Mouse (Mus musculus): ENCODE data around the gene Hsd11b1. TPM values are rescaled to one million over a fixed set of nuclear protein-coding genes. Genes with fewer than 3 reads are reported as not detected.

Gene Hsd11b1
- polyA plus RNA-seq, 1 experiment from 2014 or later = 0.87 TPM

- 50% methylated on average over 8 of the region's 8 CpGs for WGBS
- no peaks in the 10 kb centered on the region for H3K4me1 ChIP-seq (replicated peaks; ENCODE audit: control insufficient read depth, insufficient read depth, low read length)
- H3K27ac ChIP-seq (ENCODE audit: low read depth) = no peak overlapping the region
- H3K36me3 ChIP-seq (ENCODE audit: control insufficient read depth, insufficient read depth, low read length) = no peaks in the 10 kb centered on the region
- ATAC-seq (replicated peaks; ENCODE audit: low FRiP score, low TSS enrichment, low read depth) = 0 out of 2 replicates have a peak, but pooled peaks have one; percentile 3
- no peaks in the 10 kb centered on the region for H3K9me3 ChIP-seq (ENCODE audit: control insufficient read depth, low read length)
- no peaks in the 10 kb centered on the region for H3K27me3 ChIP-seq (replicated peaks; ENCODE audit: control insufficient read depth, insufficient read depth, low read length)
- H3K9ac ChIP-seq (ENCODE audit: low read length) = no peak overlapping the region
- DNase-seq (ENCODE audit: low spot score) = no peak
- no peak overlapping the region for H3K4me3 ChIP-seq (ENCODE audit: low read depth, low read length)
- H3K4me2 ChIP-seq (ENCODE audit: low read length) = no peak overlapping the region
Measured at GRCm38 (mm10) chr1:193242238-193242637, 21.6 kb downstream of the Hsd11b1 start.

DNA sequence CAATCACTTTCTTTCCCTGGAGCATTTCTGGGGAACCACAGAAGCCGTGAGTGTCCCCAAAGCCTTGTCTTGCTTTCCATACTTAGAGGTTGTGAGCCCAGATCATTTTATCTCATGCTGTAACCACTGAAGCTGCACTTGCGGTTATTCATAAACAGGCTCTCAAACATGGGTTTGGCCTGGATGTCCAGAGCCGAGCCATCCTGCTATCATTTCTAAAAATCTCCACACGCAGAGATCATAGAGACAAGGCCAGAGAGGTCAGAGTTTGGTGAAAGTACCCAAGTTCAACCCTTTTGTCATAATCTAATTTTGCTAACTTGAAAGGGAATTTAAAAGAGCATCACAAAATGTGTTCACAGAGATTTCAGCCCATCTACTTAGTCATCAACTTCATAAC lies 22.4 kb downstream of the Hsd11b1 start:
- no peak overlapping the region for H3K4me3 ChIP-seq (ENCODE audit: low read depth, low read length)
- DNase-seq (ENCODE audit: low spot score) = no peak
- H3K4me1 ChIP-seq (replicated peaks; ENCODE audit: control insufficient read depth, insufficient read depth, low read length) = no peaks in the 10 kb centered on the region
- H3K36me3 ChIP-seq (ENCODE audit: control insufficient read depth, insufficient read depth, low read length) = no peaks in the 10 kb centered on the region
- H3K9ac ChIP-seq (ENCODE audit: low read length) = no peak overlapping the region
- H3K9me3 ChIP-seq (ENCODE audit: control insufficient read depth, low read length) = no peaks in the 10 kb centered on the region
- ATAC-seq (replicated peaks; ENCODE audit: low FRiP score, low TSS enrichment, low read depth) = no peak
- no peak overlapping the region for H3K4me2 ChIP-seq (ENCODE audit: low read length)
- H3K27ac ChIP-seq (ENCODE audit: low read depth) = no peak overlapping the region
- 87% methylated on average over 4 of the region's 4 CpGs for WGBS
- H3K27me3 ChIP-seq (replicated peaks; ENCODE audit: control insufficient read depth, insufficient read depth, low read length) = no peaks in the 10 kb centered on the region

DNA sequence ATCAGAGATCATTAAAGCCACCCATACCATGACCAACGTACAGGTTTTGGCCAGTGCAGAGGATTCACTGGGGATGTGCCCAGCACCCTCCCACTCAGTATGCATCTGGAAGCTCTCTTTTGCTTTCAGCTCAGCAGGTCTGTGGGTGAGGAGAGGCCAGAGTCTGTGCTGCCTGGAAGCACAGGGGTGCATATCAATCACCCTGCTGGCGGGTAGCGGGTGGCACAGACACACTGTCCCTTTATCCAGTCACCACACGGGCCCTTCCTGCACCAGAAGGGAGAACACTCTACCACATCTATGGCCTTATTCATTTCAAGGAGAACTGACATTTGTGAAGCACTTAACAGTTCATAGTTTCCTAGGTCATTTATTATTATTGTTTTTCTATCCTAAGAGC lies 25.4 kb downstream of the Hsd11b1 start:
- 53% methylated on average over 4 of the region's 4 CpGs for WGBS
- H3K36me3 ChIP-seq (ENCODE audit: control insufficient read depth, insufficient read depth, low read length) = no peaks in the 10 kb centered on the region
- no peak overlapping the region for H3K4me2 ChIP-seq (ENCODE audit: low read length)
- H3K4me1 ChIP-seq (replicated peaks; ENCODE audit: control insufficient read depth, insufficient read depth, low read length) = no peaks in the 10 kb centered on the region
- no peak overlapping the region for H3K27ac ChIP-seq (ENCODE audit: low read depth)
- no peaks in the 10 kb centered on the region for H3K9me3 ChIP-seq (ENCODE audit: control insufficient read depth, low read length)
- no peak for ATAC-seq (replicated peaks; ENCODE audit: low FRiP score, low TSS enrichment, low read depth)
- no peak for DNase-seq (ENCODE audit: low spot score)
- H3K27me3 ChIP-seq (replicated peaks; ENCODE audit: control insufficient read depth, insufficient read depth, low read length) = no peaks in the 10 kb centered on the region
- H3K4me3 ChIP-seq (ENCODE audit: low read depth, low read length) = no peak overlapping the region
- H3K9ac ChIP-seq (ENCODE audit: low read length) = no peak overlapping the region

- WGBS = 64% methylated on average over 7 of the region's 7 CpGs
- peaks cover 4% of the 10 kb centered on the region; the same call in 1 of the 2 replicates for H3K4me1 ChIP-seq (replicated peaks; ENCODE audit: control insufficient read depth, insufficient read depth, low read length)
- H3K27ac ChIP-seq (ENCODE audit: low read depth) = no peak overlapping the region
- H3K36me3 ChIP-seq (ENCODE audit: control insufficient read depth, insufficient read depth, low read length) = no peaks in the 10 kb centered on the region
- ATAC-seq (replicated peaks; ENCODE audit: low FRiP score, low TSS enrichment, low read depth) = no peak
- H3K27me3 ChIP-seq (replicated peaks; ENCODE audit: control insufficient read depth, insufficient read depth, low read length) = no peaks in the 10 kb centered on the region
- no peak for DNase-seq (ENCODE audit: low spot score)
- no peak overlapping the region for H3K9ac ChIP-seq (ENCODE audit: low read length)
- H3K9me3 ChIP-seq (ENCODE audit: control insufficient read depth, low read length) = no peaks in the 10 kb centered on the region
- H3K4me2 ChIP-seq (ENCODE audit: low read length) = no peak overlapping the region
- H3K4me3 ChIP-seq (ENCODE audit: low read depth, low read length) = no peak overlapping the region
Measured at GRCm38 (mm10) chr1:193234930-193235329, 28.9 kb downstream of the Hsd11b1 start.

DNA sequence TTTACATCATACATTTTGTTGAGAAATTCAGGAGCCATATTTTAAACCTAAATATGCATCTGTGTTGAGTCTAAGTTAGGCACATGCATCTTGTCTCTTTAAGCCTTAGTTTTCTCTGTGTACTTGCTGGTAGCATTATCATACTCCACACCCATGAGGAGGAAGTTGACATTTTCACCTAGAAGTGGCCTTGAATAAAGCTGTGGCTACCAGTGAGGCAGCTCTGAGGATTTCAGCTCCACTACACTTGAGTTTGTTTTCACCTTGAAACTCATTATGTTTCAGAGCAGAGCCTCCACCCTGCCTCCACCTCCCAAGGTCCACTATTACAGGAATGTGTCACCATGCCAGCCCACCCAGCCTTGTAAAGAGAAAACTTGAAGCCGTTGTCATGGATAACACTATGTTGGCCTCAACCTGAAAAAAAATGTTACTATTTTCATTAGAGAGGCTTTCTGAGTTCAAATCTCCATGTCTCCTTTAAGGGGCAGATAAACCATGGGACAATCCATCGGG lies 29.7 kb downstream of the Hsd11b1 start:
- Histone ChIP-seq H3K36me3 (ENCODE audit: control insufficient read depth, insufficient read depth, low read length) (no peaks in the 10 kb centered on the region), H3K27ac (ENCODE audit: low read depth) (no peak overlapping the region), H3K27me3 (replicated peaks; ENCODE audit: control insufficient read depth, insufficient read depth, low read length) (no peaks in the 10 kb centered on the region), H3K4me3 (ENCODE audit: low read depth, low read length) (no peak overlapping the region), H3K4me2 (ENCODE audit: low read length) (no peak overlapping the region), H3K4me1 (replicated peaks; ENCODE audit: control insufficient read depth, insufficient read depth, low read length) (peaks cover 4% of the 10 kb centered on the region; the same call in 1 of the 2 replicates), H3K9me3 (ENCODE audit: control insufficient read depth, low read length) (no peaks in the 10 kb centered on the region), H3K9ac (ENCODE audit: low read length) (no peak overlapping the region)
- no peak for DNase-seq (ENCODE audit: low spot score)
- 95% methylated on average over 2 of the region's 2 CpGs for WGBS
- ATAC-seq (replicated peaks; ENCODE audit: low FRiP score, low TSS enrichment, low read depth) = no peak

DNA sequence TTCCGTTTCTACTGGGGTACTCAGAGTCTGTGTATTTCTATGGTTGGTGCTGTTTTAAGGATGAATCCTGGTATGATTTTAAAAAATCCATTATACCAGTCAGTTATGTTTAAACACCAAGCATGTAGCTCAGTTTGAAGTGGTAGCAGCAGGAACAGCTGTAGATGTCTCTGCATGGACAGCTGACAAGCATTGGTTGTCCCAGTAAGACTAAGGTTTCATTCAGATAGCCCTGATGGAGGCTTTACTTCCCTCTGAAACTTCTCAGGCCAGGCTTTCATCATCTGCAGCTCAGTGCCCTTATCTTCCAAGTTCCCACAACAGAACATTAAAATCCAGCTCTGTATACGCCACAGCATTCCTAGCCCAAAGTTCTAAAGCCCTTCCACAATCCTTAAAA lies 31.1 kb downstream of the Hsd11b1 start:
- Histone ChIP-seq H3K4me1 (replicated peaks; ENCODE audit: control insufficient read depth, insufficient read depth, low read length) (peaks cover 4% of the 10 kb centered on the region; the same call in 1 of the 2 replicates), H3K27ac (ENCODE audit: low read depth) (no peak overlapping the region), H3K4me2 (ENCODE audit: low read length) (no peak overlapping the region), H3K36me3 (ENCODE audit: control insufficient read depth, insufficient read depth, low read length) (no peaks in the 10 kb centered on the region), H3K4me3 (ENCODE audit: low read depth, low read length) (no peak overlapping the region), H3K9me3 (ENCODE audit: control insufficient read depth, low read length) (no peaks in the 10 kb centered on the region), H3K27me3 (replicated peaks; ENCODE audit: control insufficient read depth, insufficient read depth, low read length) (no peaks in the 10 kb centered on the region), H3K9ac (ENCODE audit: low read length) (no peak overlapping the region)
- DNase-seq (ENCODE audit: low spot score) (no peak), ATAC-seq (replicated peaks; ENCODE audit: low FRiP score, low TSS enrichment, low read depth) (no peak)
- 80% methylated on average over 2 of the region's 2 CpGs for WGBS

DNA sequence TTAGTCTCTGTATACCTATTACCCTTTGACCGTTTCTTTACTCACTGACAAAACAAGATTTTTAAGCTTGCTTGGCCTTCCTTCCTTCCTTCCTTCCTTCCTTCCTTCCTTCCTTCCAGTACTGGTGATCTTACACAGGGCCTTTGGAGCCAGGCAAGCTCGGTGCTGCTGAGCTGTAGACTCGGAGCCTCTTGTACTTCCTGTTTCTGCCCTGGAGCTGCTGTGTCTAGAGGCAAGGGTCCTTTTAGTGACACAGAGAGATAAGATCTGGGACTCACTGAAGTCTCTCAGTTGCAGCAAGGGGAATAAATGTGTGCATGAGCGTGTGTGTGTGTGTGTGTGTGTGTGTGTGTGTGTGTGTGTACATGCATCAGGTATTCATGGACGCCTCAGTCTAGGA lies 32.9 kb downstream of the Hsd11b1 start:
- Histone ChIP-seq H3K4me2 (ENCODE audit: low read length) (no peak overlapping the region), H3K4me3 (ENCODE audit: low read depth, low read length) (no peak overlapping the region), H3K9me3 (ENCODE audit: control insufficient read depth, low read length) (no peaks in the 10 kb centered on the region), H3K9ac (ENCODE audit: low read length) (no peak overlapping the region), H3K4me1 (replicated peaks; ENCODE audit: control insufficient read depth, insufficient read depth, low read length) (peaks cover 13% of the 10 kb centered on the region; the same call in 1 of the 2 replicates), H3K36me3 (ENCODE audit: control insufficient read depth, insufficient read depth, low read length) (no peaks in the 10 kb centered on the region), H3K27ac (ENCODE audit: low read depth) (no peak overlapping the region), H3K27me3 (replicated peaks; ENCODE audit: control insufficient read depth, insufficient read depth, low read length) (no peaks in the 10 kb centered on the region)
- ATAC-seq (replicated peaks; ENCODE audit: low FRiP score, low TSS enrichment, low read depth) = no peak
- no peak for DNase-seq (ENCODE audit: low spot score)
- 59% methylated on average over 5 of the region's 5 CpGs for WGBS

DNA sequence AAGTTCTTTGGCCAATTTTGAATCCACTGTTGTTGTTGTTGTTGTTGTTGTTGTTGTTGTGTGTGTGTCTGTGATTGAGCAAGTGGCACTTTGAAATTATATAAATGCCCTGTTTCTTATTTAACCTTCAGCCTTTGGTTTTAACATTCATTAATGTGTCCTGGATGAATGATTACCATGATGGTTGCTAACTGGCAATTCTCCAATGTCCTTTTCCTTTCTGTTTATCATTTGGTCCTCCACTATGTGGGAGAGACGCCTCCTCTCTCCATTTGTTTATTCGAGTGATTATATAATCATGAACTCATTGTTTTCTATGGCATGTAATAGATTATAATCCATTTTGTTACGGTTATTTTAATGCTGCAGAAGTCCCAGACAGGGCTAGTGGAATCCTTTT lies 33.3 kb downstream of the Hsd11b1 start:
- Histone ChIP-seq H3K27ac (ENCODE audit: low read depth) (no peak overlapping the region; the same call in 1 of the 2 replicates), H3K27me3 (replicated peaks; ENCODE audit: control insufficient read depth, insufficient read depth, low read length) (no peaks in the 10 kb centered on the region), H3K36me3 (ENCODE audit: control insufficient read depth, insufficient read depth, low read length) (no peaks in the 10 kb centered on the region), H3K4me2 (ENCODE audit: low read length) (no peak overlapping the region), H3K9me3 (ENCODE audit: control insufficient read depth, low read length) (no peaks in the 10 kb centered on the region), H3K4me3 (ENCODE audit: low read depth, low read length) (no peak overlapping the region), H3K9ac (ENCODE audit: low read length) (no peak overlapping the region), H3K4me1 (replicated peaks; ENCODE audit: control insufficient read depth, insufficient read depth, low read length) (peaks cover 13% of the 10 kb centered on the region; the same call in 1 of the 2 replicates)
- ATAC-seq (replicated peaks; ENCODE audit: low FRiP score, low TSS enrichment, low read depth) (no peak), DNase-seq (ENCODE audit: low spot score) (no peak)
- 58% methylated on average over 3 of the region's 3 CpGs for WGBS

DNA sequence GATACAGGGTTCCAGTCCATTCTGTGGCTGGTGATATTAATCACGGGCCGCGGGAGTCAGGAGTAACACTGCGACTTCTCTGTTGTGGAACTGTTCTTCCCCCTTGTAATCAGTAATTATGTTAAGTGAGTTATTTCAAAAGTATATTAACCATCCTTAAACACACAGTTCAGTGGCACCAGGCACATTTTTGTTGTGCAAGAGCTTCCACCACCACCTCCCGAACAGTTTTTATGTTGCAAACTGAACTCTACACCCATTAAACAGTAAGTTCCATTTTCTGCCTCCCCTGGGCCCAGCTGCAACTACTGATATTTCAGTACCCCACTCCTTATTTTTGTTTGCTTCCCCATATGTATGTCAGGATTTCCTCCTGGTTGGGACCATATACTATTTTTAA lies 34.3 kb downstream of the Hsd11b1 start:
- WGBS = 94% methylated on average over 5 of the region's 5 CpGs
- no peak for ATAC-seq (replicated peaks; ENCODE audit: low FRiP score, low TSS enrichment, low read depth)
- no peaks in the 10 kb centered on the region for H3K9me3 ChIP-seq (ENCODE audit: control insufficient read depth, low read length)

More for the DNA sequence above, 34.3 kb downstream of the Hsd11b1 start:
- no peak overlapping the region for H3K9ac ChIP-seq (ENCODE audit: low read length)
- no peak overlapping the region for H3K4me2 ChIP-seq (ENCODE audit: low read length)
- H3K36me3 ChIP-seq (ENCODE audit: control insufficient read depth, insufficient read depth, low read length) = no peaks in the 10 kb centered on the region
- no peak for DNase-seq (ENCODE audit: low spot score)
- no peak overlapping the region for H3K4me3 ChIP-seq (ENCODE audit: low read depth, low read length)
- H3K4me1 ChIP-seq (replicated peaks; ENCODE audit: control insufficient read depth, insufficient read depth, low read length) = peaks cover 13% of the 10 kb centered on the region; the same call in 1 of the 2 replicates
- no peaks in the 10 kb centered on the region for H3K27me3 ChIP-seq (replicated peaks; ENCODE audit: control insufficient read depth, insufficient read depth, low read length)
- no peak overlapping the region for H3K27ac ChIP-seq (ENCODE audit: low read depth)
